ENCODE assay signal across 8 mouse cellular contexts in genomic region chr11:120151113-120151494, GRCm38 (mm10). TPM values are rescaled to one million over a fixed set of nuclear protein-coding genes. Genes with fewer than 3 reads are reported as not detected.
DNase-seq lines count a peak whose midpoint lies in the region; ATAC-seq and TF ChIP-seq lines count a peak whose summit lies in the region.

Slc38a10 (minus strand) TSS chr11:120151346.

- H3K4me3 ChIP-seq in gastrocnemius, adult 2 months, result peak within 1 kb of the TSS; percentile 99
- peak within 1 kb of the TSS; percentile 86 for H3K4me3 ChIP-seq in hindbrain, postnatal 0 days (ENCODE audit: low read length)
- H3K4me3 ChIP-seq in left cerebral cortex, adult 2 months, result peak within 1 kb of the TSS; percentile 81

- no peaks in the 10 kb centered on the region for H3K27me3 ChIP-seq in hindbrain, postnatal 0 days (ENCODE audit: insufficient read depth, low read length)

- H3K4me1 ChIP-seq in hindbrain, postnatal 0 days (ENCODE audit: insufficient read depth, low read length), result peaks cover 10% of the 10 kb centered on the region

- peak within 1 kb of the TSS; percentile 93 for H3K27ac ChIP-seq in gastrocnemius, adult 2 months
- H3K27ac ChIP-seq in hindbrain, postnatal 0 days, result peak within 1 kb of the TSS; percentile 73
- H3K27ac ChIP-seq in left cerebral cortex, adult 2 months, result peak within 1 kb of the TSS; percentile 88

- intact Hi-C loops in gastrocnemius, adult 2 months (cut with DNase I), result no loop called here
- intact Hi-C loops in left cerebral cortex, adult 2 months (cut with DNase I), result no loop called here

- under 1% methylated on average over 28 of the region's 28 CpGs for WGBS in hindbrain, postnatal 0 days

- DNase-seq in ZHBTc4 (ENCODE audit: low read depth, low spot score), result peak; percentile 100
- DNase-seq in gastrocnemius, adult 2 months, result peak; percentile 100
- peak; percentile 100 for DNase-seq in hindbrain, postnatal 0 days (ENCODE audit: low spot score)
- peak; percentile 99 for DNase-seq in left cerebral cortex, adult 2 months (ENCODE audit: extremely low spot score in 1 of 2, low spot score in 2 of 2)
- DNase-seq in right cerebral cortex, adult 2 months (ENCODE audit: low spot score in 2 of 2), result peak; percentile 100
- peak; percentile 100 for DNase-seq in urinary bladder, postnatal 14 days (ENCODE audit: low spot score)

- H3K36me3 ChIP-seq in hindbrain, postnatal 0 days (ENCODE audit: insufficient read depth, low read length), result no peaks in the 10 kb centered on the region

- peak within 1 kb of the TSS; percentile 69 for H3K9ac ChIP-seq in hindbrain, postnatal 0 days (replicated peaks; ENCODE audit: low read length)

- peak within 1 kb of the TSS; percentile 86 for H3K4me2 ChIP-seq in hindbrain, postnatal 0 days (ENCODE audit: low read depth, low read length)

- peak; percentile 93 for ATAC-seq in common myeloid progenitor, adult 5-6 weeks (replicated peaks; ENCODE audit: low read depth, poor library complexity, severe bottlenecking)
- peak; percentile 98 for ATAC-seq in hindbrain, postnatal 0 days
- peak; percentile 97 for ATAC-seq in megakaryocyte, adult 5-6 weeks (ENCODE audit: poor library complexity, severe bottlenecking)

- H3K9me3 ChIP-seq in hindbrain, postnatal 0 days (ENCODE audit: low read length), result no peaks in the 10 kb centered on the region

- TF ChIP-seq CTCF in gastrocnemius, adult 2 months (IDR thresholded peaks at IDR 0.05), result no peak
- no peak for TF ChIP-seq CTCF in hindbrain, postnatal 0 days (IDR thresholded peaks at IDR 0.05; ENCODE audit: low read depth)
- TF ChIP-seq CTCF in left cerebral cortex, adult 2 months (IDR thresholded peaks at IDR 0.05), result no peak

RNA-seq across cellular contexts. Expression of gene Slc38a10, which starts in this region (rescaled TPM):
- total RNA-seq in common myeloid progenitor, adult 5-6 weeks (2017), result 49.5 and 55.3 TPM in 2 replicates
- 10 to 100 TPM; 32.2 to 51.7 TPM for total RNA-seq in gastrocnemius, adult 2 months (2021)
- total RNA-seq in hindbrain, postnatal 0 days (2014; rRNA removed), result 167 and 178 TPM in 2 replicates
- 95.9 and 101 TPM in 2 replicates for polyA plus RNA-seq in hindbrain, postnatal 0 days (2015; fragmentation: Nextera tagmentation; extraction: Ambion mirVana)
- total RNA-seq in left cerebral cortex, adult 2 months (2021), result 10 to 100 TPM; 81.0 to 82.4 TPM
- total RNA-seq in megakaryocyte, adult 5-6 weeks (2015), result 23.4 and 27.7 TPM in 2 replicates
- 31.9 and 32.6 TPM in 2 replicates for total RNA-seq in megakaryocyte, adult 5-6 weeks (2017)

Comparison
In these comparisons a context has a peak if more than half of its experiments do, and no peak if none do; other contexts are left out.
1. Peak in every context shown above with its lines: DNase-seq, ATAC-seq, H3K4me3 ChIP-seq and H3K27ac ChIP-seq.